Mouse (Mus musculus) heart, embryonic 16.5 days (tissue): ENCODE measurements around the gene AC170998.1. TPM values are rescaled to one million over a fixed set of nuclear protein-coding genes. Genes with fewer than 3 reads are reported as not detected.

Source experiments
- ATAC-seq: fragments of 200-750 bp; cut with Nextera tagmentation; replicated peaks from 2 replicates; pipeline ENCODE4 v1.8.0; 2017; ENCODE audit warnings: moderate number of reproducible peaks; ENCODE audit not compliant: insufficient read depth, low FRiP score; ENCODE audit errors: extremely low read depth
- H3K27ac ChIP-seq: fragments of 300-500 bp; sonication (generic); 2 replicates; pipeline ENCODE4 v1.5.1; 2014; ENCODE audit warnings: mild to moderate bottlenecking, low read length, control low read depth, moderate library complexity
- H3K27me3 ChIP-seq: fragments of 300-500 bp; sonication (generic); 2 replicates; pipeline ENCODE4 v1.6.1; 2014; ENCODE audit warnings: low read length, mixed read lengths; ENCODE audit not compliant: control insufficient read depth, insufficient read depth
- H3K36me3 ChIP-seq: fragments of 300-500 bp; sonication (generic); 2 replicates; pipeline ENCODE4 v1.6.1; 2014; ENCODE audit not compliant: control insufficient read depth, insufficient read depth
- H3K4me1 ChIP-seq: fragments of 300-500 bp; sonication (generic); 2 replicates; pipeline ENCODE4 v1.6.1; 2014; ENCODE audit warnings: low read length, mixed read lengths; ENCODE audit not compliant: control insufficient read depth, insufficient read depth
- H3K4me2 ChIP-seq: fragments of 300-500 bp; sonication (generic); 2 replicates; pipeline ENCODE4 v1.6.1; 2014; ENCODE audit warnings: low read depth, mild to moderate bottlenecking, control low read depth, low read length
- H3K4me3 ChIP-seq: fragments of 300-500 bp; sonication (generic); 2 replicates; pipeline ENCODE4 v1.5.1; 2014; ENCODE audit warnings: mild to moderate bottlenecking, control low read depth, low read length
- H3K9ac ChIP-seq: fragments of 300-500 bp; sonication (generic); 2 replicates; pipeline ENCODE4 v1.6.1; 2014; ENCODE audit warnings: low read length, control low read depth
- H3K9me3 ChIP-seq: fragments of 300-500 bp; sonication (generic); replicated peaks from 2 replicates; pipeline ENCODE4 v1.6.1; 2016; ENCODE audit warnings: low read length; ENCODE audit not compliant: control insufficient read depth
- WGBS: fragments of 180-500 bp; shearing (Covaris S2); extraction: QIAGEN DNeasy Blood & Tissue Kit; methylation state at CpG from one replicate; pipeline ENCODE4 v1.1.7; 2014; 5-methylcytosine and 5-hydroxymethylcytosine counted together
- polyA plus RNA-seq: library from polyadenylated mRNA; unstranded; fragments of >200 nt; fragmentation: Nextera tagmentation; extraction: Ambion mirVana; gene quantifications from 2 replicates; pipeline ENCODE4 v1.2.1, GENCODE M21; 2015

Gene AC170998.1
- polyA plus RNA-seq, result 2.0 TPM in 2 replicates

GRCm38 (mm10) chr17:28725783-28726182 is at the start of gene AC170998.1:
Gene AC170998.1 (plus strand): TSS chr17:28726083.
- H3K27ac ChIP-seq, result no peak within 1 kb of the TSS
- WGBS, result 88% methylated on average over 4 of the region's 4 CpGs
- peaks cover 32% of the 10 kb centered on the region for H3K36me3 ChIP-seq
- H3K4me1 ChIP-seq, result peaks cover 13% of the 10 kb centered on the region
- no peak within 1 kb of the TSS for H3K9ac ChIP-seq
- H3K27me3 ChIP-seq, result no peaks in the 10 kb centered on the region
- no peaks in the 10 kb centered on the region for H3K9me3 ChIP-seq
- ATAC-seq, result no peak
- H3K4me3 ChIP-seq, result no peak within 1 kb of the TSS
- H3K4me2 ChIP-seq, result no peak within 1 kb of the TSS

GRCm38 (mm10) chr17:28682311-28683084 is 43.4 kb upstream of the AC170998.1 start:
- no peak overlapping the region for H3K27ac ChIP-seq
- no peak overlapping the region for H3K4me3 ChIP-seq
- no peaks in the 10 kb centered on the region for H3K27me3 ChIP-seq
- no peak overlapping the region for H3K9ac ChIP-seq
- H3K4me2 ChIP-seq, result no peak overlapping the region
- ATAC-seq, result no peak
- H3K4me1 ChIP-seq, result no peaks in the 10 kb centered on the region
- H3K36me3 ChIP-seq, result no peaks in the 10 kb centered on the region
- no peaks in the 10 kb centered on the region; the same call in 1 of the 2 replicates for H3K9me3 ChIP-seq
- WGBS, result 81% methylated on average over 13 of the region's 13 CpGs

- H3K9me3 ChIP-seq, result no peaks in the 10 kb centered on the region
- no peak overlapping the region for H3K4me3 ChIP-seq
- H3K4me2 ChIP-seq, result no peak overlapping the region
- H3K27ac ChIP-seq, result no peak overlapping the region
- H3K9ac ChIP-seq, result no peak overlapping the region
- H3K36me3 ChIP-seq, result no peaks in the 10 kb centered on the region
- no peak for ATAC-seq
- H3K4me1 ChIP-seq, result no peaks in the 10 kb centered on the region
- no peaks in the 10 kb centered on the region for H3K27me3 ChIP-seq
- 73% methylated on average over 1 of the region's 1 CpGs for WGBS
Observed at GRCm38 (mm10) chr17:28683601-28684000, 42.3 kb upstream of the AC170998.1 start.

DNA sequence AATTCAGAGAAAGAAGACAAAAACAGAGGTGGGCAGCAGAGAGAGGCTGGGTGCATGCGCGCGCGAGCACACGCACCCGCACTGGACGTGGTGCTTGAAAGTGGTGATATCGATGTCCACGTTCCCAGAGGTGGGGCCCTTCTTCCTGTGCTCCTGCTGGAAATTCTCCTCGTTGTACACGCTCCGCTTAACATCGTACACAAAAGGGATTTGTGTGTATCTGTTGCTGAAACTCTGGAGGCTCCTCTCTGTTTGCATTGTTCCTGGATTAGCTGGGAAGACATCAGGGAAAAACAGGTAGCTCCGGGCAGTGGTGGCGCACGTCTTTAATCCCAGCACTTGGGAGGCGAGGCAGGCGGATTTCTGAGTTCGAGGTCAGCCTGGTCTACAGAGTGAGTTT is 41.3 kb upstream of the AC170998.1 start:
- Histone ChIP-seq H3K9me3 (no peaks in the 10 kb centered on the region), H3K9ac (no peak overlapping the region), H3K27ac (no peak overlapping the region), H3K4me3 (no peak overlapping the region), H3K27me3 (peaks cover 3% of the 10 kb centered on the region; the same call in 1 of the 2 replicates), H3K4me1 (no peaks in the 10 kb centered on the region), H3K36me3 (no peaks in the 10 kb centered on the region), H3K4me2 (no peak overlapping the region)
- ATAC-seq, result no peak
- WGBS, result 85% methylated on average over 19 of the region's 19 CpGs

DNA sequence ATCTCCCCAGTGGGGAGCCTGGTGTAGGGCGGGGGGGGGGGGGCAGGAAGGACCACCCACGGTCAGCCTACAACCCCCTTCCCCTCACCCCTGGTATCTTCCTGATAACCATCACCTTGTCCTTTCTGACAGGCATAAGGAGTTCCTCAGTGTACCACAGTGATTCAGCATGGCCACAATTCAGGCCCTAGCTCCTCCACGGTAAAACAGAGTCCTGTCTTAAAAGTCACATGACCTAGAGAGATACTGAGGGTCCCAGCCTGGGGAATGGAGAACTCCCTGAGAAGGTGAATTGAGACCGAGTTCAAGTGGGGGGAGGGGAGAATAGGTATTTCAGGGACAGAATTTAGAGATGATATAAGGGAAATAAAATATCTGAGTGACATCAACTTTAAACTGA is 38.5 kb upstream of the AC170998.1 start:
- Histone ChIP-seq H3K27ac (no peak overlapping the region), H3K4me2 (no peak overlapping the region), H3K4me1 (peaks cover 7% of the 10 kb centered on the region; the same call in 1 of the 2 replicates), H3K9me3 (no peaks in the 10 kb centered on the region), H3K4me3 (no peak overlapping the region), H3K36me3 (no peaks in the 10 kb centered on the region), H3K9ac (no peak overlapping the region), H3K27me3 (peaks cover 3% of the 10 kb centered on the region; the same call in 1 of the 2 replicates)
- WGBS, result 26% methylated on average over 4 of the region's 4 CpGs
- no peak for ATAC-seq

DNA sequence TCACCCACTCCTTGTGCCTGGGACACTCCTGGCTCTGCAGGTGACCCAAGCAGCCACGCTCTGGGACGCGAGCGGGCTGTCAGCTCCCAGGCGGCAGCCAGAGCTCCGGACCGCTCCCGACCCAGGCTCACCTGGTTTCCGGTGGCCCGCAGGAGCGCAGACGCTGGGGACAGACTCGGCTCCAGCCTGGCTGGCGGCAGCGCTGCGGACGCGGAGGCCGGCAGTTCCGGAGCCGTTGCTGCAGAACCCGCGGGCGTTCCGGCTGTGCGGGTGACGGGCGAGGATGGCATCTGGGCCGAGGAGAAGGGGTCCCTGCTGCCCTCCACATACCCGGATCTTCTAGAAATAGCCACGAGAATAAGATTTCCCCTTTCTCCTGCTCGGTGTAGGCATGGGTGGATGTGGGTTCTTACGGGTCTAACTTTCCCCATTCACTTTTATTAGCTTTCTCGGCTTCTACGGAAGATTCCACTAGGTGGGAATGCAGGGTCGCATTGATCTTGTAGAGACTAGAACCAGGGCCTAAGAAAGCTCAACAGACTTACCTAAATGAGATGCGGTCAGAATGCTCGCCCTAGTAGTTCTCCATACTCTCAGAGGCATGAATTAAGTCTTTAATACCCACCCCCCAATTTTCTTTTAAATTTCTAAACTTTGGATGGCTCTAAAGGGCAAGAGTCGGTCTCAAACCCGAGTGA is 36.1 kb upstream of the AC170998.1 start, which contains the start of gene Slc26a8:
Gene Slc26a8, minus strand, starts transcription at position 648 of the 698 bp plus-strand sequence.
- ATAC-seq, result no peak
- peaks cover 19% of the 10 kb centered on the region for H3K4me1 ChIP-seq
- H3K36me3 ChIP-seq, result no peaks in the 10 kb centered on the region
- H3K9ac ChIP-seq, result peak within 1 kb of the TSS; percentile 74
- no peaks in the 10 kb centered on the region for H3K9me3 ChIP-seq
- H3K4me3 ChIP-seq, result peak within 1 kb of the TSS; percentile 99
- H3K27me3 ChIP-seq, result peaks cover 3% of the 10 kb centered on the region; the same call in 1 of the 2 replicates
- H3K4me2 ChIP-seq, result peak within 1 kb of the TSS; percentile 73
- WGBS, result 10% methylated on average over 40 of the region's 40 CpGs
- peak within 1 kb of the TSS; percentile 54 for H3K27ac ChIP-seq

DNA sequence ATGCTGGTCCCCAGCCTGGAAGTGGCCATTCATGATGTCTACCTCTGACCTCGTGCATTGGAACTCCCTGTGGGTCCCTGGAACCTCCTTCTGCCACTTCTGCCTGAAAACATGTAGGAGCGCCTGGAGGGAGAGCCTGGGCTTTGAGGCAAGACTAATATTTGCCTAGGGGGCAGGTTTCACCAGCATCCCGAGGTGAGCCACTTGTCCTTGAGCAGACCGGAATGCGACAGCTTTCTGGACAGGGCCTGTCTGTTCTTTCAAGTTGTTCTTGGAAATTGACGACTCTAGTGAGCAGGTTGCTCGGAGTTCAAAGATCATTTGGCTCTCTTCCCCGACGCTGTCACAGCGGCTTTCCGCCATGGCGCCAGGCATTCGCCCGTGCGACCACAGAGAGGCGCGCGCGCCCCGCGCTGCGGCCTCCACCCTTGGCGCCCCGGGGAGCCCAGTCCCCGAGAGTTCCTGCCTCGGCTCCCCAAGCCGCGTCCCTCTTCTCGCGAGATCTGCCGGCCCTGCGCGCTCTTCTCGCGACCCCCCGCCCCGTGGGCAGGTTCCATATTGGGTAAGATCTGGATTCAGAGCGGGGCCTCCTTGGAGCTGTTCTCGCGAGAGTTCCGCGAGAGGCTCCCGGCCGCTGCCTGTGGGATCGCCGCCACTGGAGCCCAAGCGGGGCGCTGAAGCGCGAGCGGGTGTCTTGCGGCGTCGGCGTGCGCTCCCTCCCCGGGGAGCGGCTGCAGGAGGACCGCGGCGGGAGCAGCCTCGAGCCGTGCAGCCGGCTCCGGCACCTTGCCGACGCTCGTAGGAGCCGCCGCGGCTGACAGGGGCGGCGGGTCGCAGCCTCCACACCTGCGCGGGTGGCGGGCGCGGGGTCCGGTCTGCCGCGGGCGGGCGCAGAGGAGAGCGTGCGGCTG is 34.9 kb upstream of the AC170998.1 start, which contains the start of gene Mapk14:
Gene Mapk14, plus strand, starts transcription at position 554 of the 911 bp plus-strand sequence.
- H3K4me3 ChIP-seq, result peak within 1 kb of the TSS; percentile 99
- H3K27me3 ChIP-seq, result peaks cover 3% of the 10 kb centered on the region; the same call in 1 of the 2 replicates
- peaks cover 24% of the 10 kb centered on the region for H3K4me1 ChIP-seq
- peak within 1 kb of the TSS; percentile 73 for H3K4me2 ChIP-seq
- H3K9ac ChIP-seq, result peak within 1 kb of the TSS; percentile 98
- H3K27ac ChIP-seq, result peak within 1 kb of the TSS; percentile 97
- WGBS, result under 1% methylated on average over 86 of the region's 86 CpGs
- H3K9me3 ChIP-seq, result no peaks in the 10 kb centered on the region
- H3K36me3 ChIP-seq, result no peaks in the 10 kb centered on the region
- ATAC-seq, result peak; percentile 96

- Histone ChIP-seq H3K27me3 (peaks cover 3% of the 10 kb centered on the region; the same call in 1 of the 2 replicates), H3K9ac (peak overlapping the region; percentile 98), H3K4me3 (peak overlapping the region; percentile 99), H3K9me3 (no peaks in the 10 kb centered on the region), H3K36me3 (no peaks in the 10 kb centered on the region), H3K4me1 (peaks cover 32% of the 10 kb centered on the region), H3K27ac (peak overlapping the region; percentile 97), H3K4me2 (peak overlapping the region; percentile 65)
- peak; percentile 50 for ATAC-seq
- WGBS, result under 1% methylated on average over 47 of the region's 53 CpGs
Observed at GRCm38 (mm10) chr17:28691687-28692340, 34.1 kb upstream of the AC170998.1 start.
